Mouse (Mus musculus) neural tube, embryonic 12.5 days (tissue): Measurements from ENCODE around the gene Osbpl10. TPM values are rescaled to one million over a fixed set of nuclear protein-coding genes. Genes with fewer than 3 reads are reported as not detected.
"Not testable (repeated sequence)": the region's sequence is repeated elsewhere in the genome, so short reads cannot be mapped to it uniquely, and the experiment has no call there.

ENCODE experiments used
- ATAC-seq: fragments of 200-750 bp; cut with Nextera tagmentation; 2 replicates; pipeline ENCODE4 v1.8.0; 2017; ENCODE audit warnings: low read depth, mild to moderate bottlenecking, moderate TSS enrichment, moderate library complexity; ENCODE audit not compliant: low FRiP score
- H3K27ac ChIP-seq: fragments of 300-500 bp; sonication (generic); 2 replicates; pipeline ENCODE4 v1.5.1; 2016
- H3K27me3 ChIP-seq: fragments of 300-500 bp; sonication (generic); replicated peaks from 2 replicates; pipeline ENCODE4 v1.6.1; 2016; ENCODE audit warnings: mild to moderate bottlenecking
- H3K36me3 ChIP-seq: fragments of 300-500 bp; sonication (generic); 2 replicates; pipeline ENCODE4 v1.6.1; 2016; ENCODE audit warnings: mild to moderate bottlenecking
- H3K4me1 ChIP-seq: fragments of 300-500 bp; sonication (generic); 2 replicates; pipeline ENCODE4 v1.6.1; 2016
- H3K4me2 ChIP-seq: fragments of 300-500 bp; sonication (generic); replicated peaks from 2 replicates; pipeline ENCODE4 v1.6.1; 2016; ENCODE audit warnings: mild to moderate bottlenecking
- H3K4me3 ChIP-seq: fragments of 300-500 bp; sonication (generic); 2 replicates; pipeline ENCODE4 v1.5.1; 2016
- H3K9ac ChIP-seq: fragments of 300-500 bp; sonication (generic); 2 replicates; pipeline ENCODE4 v1.6.1; 2016; ENCODE audit warnings: mild to moderate bottlenecking
- H3K9me3 ChIP-seq: fragments of 300-500 bp; sonication (generic); 2 replicates; pipeline ENCODE4 v1.6.1; 2016; ENCODE audit warnings: mild to moderate bottlenecking
- WGBS: fragments of 180-500 bp; shearing (Covaris S2); methylation state at CpG from one replicate; pipeline ENCODE4 v1.1.7; 2016; 5-methylcytosine and 5-hydroxymethylcytosine counted together
- polyA plus RNA-seq: library from polyadenylated mRNA; unstranded; fragments of >200 nt; fragmentation: Nextera tagmentation; extraction: Ambion mirVana; gene quantifications from 2 replicates; pipeline ENCODE4 v1.2.1, GENCODE M21; 2016

Osbpl10 gene
- polyA plus RNA-seq, 1 experiment from 2014 or later, result 3.5 TPM

GRCm38 (mm10) chr9:115237943-115238342, 259.6 kb downstream of the Osbpl10 start:
- H3K9me3 ChIP-seq, result no peaks in the 10 kb centered on the region
- H3K36me3 ChIP-seq, result peaks cover 28% of the 10 kb centered on the region
- no peaks in the 10 kb centered on the region for H3K27me3 ChIP-seq
- H3K4me2 ChIP-seq, result no peak overlapping the region
- H3K4me1 ChIP-seq, result no peaks in the 10 kb centered on the region
- H3K9ac ChIP-seq, result no peak overlapping the region
- ATAC-seq, result no peak
- H3K4me3 ChIP-seq, result no peak overlapping the region
- H3K27ac ChIP-seq, result no peak overlapping the region

- Histone ChIP-seq H3K9ac (no peak overlapping the region), H3K36me3 (peaks cover 47% of the 10 kb centered on the region), H3K4me2 (no peak overlapping the region), H3K4me1 (no peaks in the 10 kb centered on the region), H3K27ac (no peak overlapping the region), H3K9me3 (no peaks in the 10 kb centered on the region), H3K4me3 (no peak overlapping the region), H3K27me3 (no peaks in the 10 kb centered on the region)
- no peak for ATAC-seq
- 92% methylated on average over 5 of the region's 5 CpGs for WGBS
Measured at GRCm38 (mm10) chr9:115239861-115240260, 261.5 kb downstream of the Osbpl10 start.

- Histone ChIP-seq H3K4me3 (no peak overlapping the region), H3K27ac (no peak overlapping the region), H3K9ac (no peak overlapping the region), H3K27me3 (no peaks in the 10 kb centered on the region), H3K36me3 (peaks cover 74% of the 10 kb centered on the region), H3K4me1 (no peaks in the 10 kb centered on the region), H3K9me3 (no peaks in the 10 kb centered on the region), H3K4me2 (no peak overlapping the region)
- no peak for ATAC-seq
- WGBS, result 90% methylated on average over 6 of the region's 6 CpGs
Measured at GRCm38 (mm10) chr9:115243630-115244029, 265.3 kb downstream of the Osbpl10 start.

GRCm38 (mm10) chr9:115245092-115245491, 266.7 kb downstream of the Osbpl10 start:
- Histone ChIP-seq H3K9ac (no peak overlapping the region), H3K36me3 (peaks cover 86% of the 10 kb centered on the region)

GRCm38 (mm10) chr9:115249145-115249544, 270.8 kb downstream of the Osbpl10 start:
- no peak overlapping the region for H3K4me3 ChIP-seq
- no peaks in the 10 kb centered on the region for H3K9me3 ChIP-seq
- no peak for ATAC-seq
- no peaks in the 10 kb centered on the region for H3K4me1 ChIP-seq
- H3K36me3 ChIP-seq, result peaks cover 71% of the 10 kb centered on the region
- H3K27me3 ChIP-seq, result no peaks in the 10 kb centered on the region
- 89% methylated on average over 5 of the region's 5 CpGs for WGBS
- H3K27ac ChIP-seq, result no peak overlapping the region
- no peak overlapping the region for H3K4me2 ChIP-seq
- no peak overlapping the region for H3K9ac ChIP-seq

More at GRCm38 (mm10) chr9:115245092-115245491, 266.7 kb downstream of the Osbpl10 start:
- Histone ChIP-seq H3K4me1 (no peaks in the 10 kb centered on the region), H3K27ac (no peak overlapping the region), H3K27me3 (no peaks in the 10 kb centered on the region), H3K4me3 (no peak overlapping the region), H3K9me3 (no peaks in the 10 kb centered on the region), H3K4me2 (no peak overlapping the region)
- no peak for ATAC-seq
- WGBS, result 94% methylated on average over 6 of the region's 6 CpGs

- H3K27ac ChIP-seq, result no peak overlapping the region
- no peak overlapping the region for H3K9ac ChIP-seq
- ATAC-seq, result no peak
- no peak overlapping the region for H3K4me3 ChIP-seq
- no peak overlapping the region for H3K4me2 ChIP-seq
- no peaks in the 10 kb centered on the region for H3K27me3 ChIP-seq
- peaks cover 38% of the 10 kb centered on the region for H3K36me3 ChIP-seq
- H3K9me3 ChIP-seq, result no peaks in the 10 kb centered on the region
- WGBS, result 88% methylated on average over 6 of the region's 6 CpGs
- no peaks in the 10 kb centered on the region for H3K4me1 ChIP-seq
Measured at GRCm38 (mm10) chr9:115257733-115258286, 279.4 kb downstream of the Osbpl10 start.

- no peaks in the 10 kb centered on the region for H3K4me1 ChIP-seq
- H3K27ac ChIP-seq, result no peak overlapping the region
- ATAC-seq, result no peak
- H3K36me3 ChIP-seq, result peaks cover 31% of the 10 kb centered on the region
- WGBS, result 93% methylated on average over 4 of the region's 4 CpGs
- no peak overlapping the region for H3K9ac ChIP-seq
- no peaks in the 10 kb centered on the region for H3K9me3 ChIP-seq
- no peak overlapping the region for H3K4me3 ChIP-seq
- H3K27me3 ChIP-seq, result no peaks in the 10 kb centered on the region
- H3K4me2 ChIP-seq, result no peak overlapping the region
Measured at GRCm38 (mm10) chr9:115259866-115260265, 281.5 kb downstream of the Osbpl10 start.

GRCm38 (mm10) chr9:115260464-115260863, 282.1 kb downstream of the Osbpl10 start:
- Histone ChIP-seq H3K27ac (no peak overlapping the region), H3K9me3 (no peaks in the 10 kb centered on the region), H3K4me1 (no peaks in the 10 kb centered on the region), H3K36me3 (peaks cover 25% of the 10 kb centered on the region; the same call in 1 of the 2 replicates), H3K4me2 (no peak overlapping the region), H3K9ac (no peak overlapping the region), H3K27me3 (no peaks in the 10 kb centered on the region), H3K4me3 (no peak overlapping the region)
- no peak for ATAC-seq
- WGBS, result 91% methylated on average over 7 of the region's 7 CpGs

GRCm38 (mm10) chr9:115261456-115261855, 283.1 kb downstream of the Osbpl10 start:
- Histone ChIP-seq H3K4me2 (no peak overlapping the region), H3K27ac (no peak overlapping the region), H3K4me3 (no peak overlapping the region), H3K9me3 (no peaks in the 10 kb centered on the region), H3K36me3 (peaks cover 23% of the 10 kb centered on the region; the same call in 1 of the 2 replicates), H3K9ac (no peak overlapping the region), H3K27me3 (no peaks in the 10 kb centered on the region), H3K4me1 (no peaks in the 10 kb centered on the region)
- no peak for ATAC-seq
- 76% methylated on average over 8 of the region's 8 CpGs for WGBS

GRCm38 (mm10) chr9:115261896-115262295, 283.5 kb downstream of the Osbpl10 start:
- Histone ChIP-seq H3K27me3 (no peaks in the 10 kb centered on the region), H3K4me2 (no peak overlapping the region), H3K27ac (no peak overlapping the region), H3K4me3 (no peak overlapping the region), H3K9ac (no peak overlapping the region), H3K36me3 (peaks cover 18% of the 10 kb centered on the region; the same call in 1 of the 2 replicates), H3K9me3 (no peaks in the 10 kb centered on the region), H3K4me1 (no peaks in the 10 kb centered on the region)
- no peak for ATAC-seq
- WGBS, result 80% methylated on average over 5 of the region's 5 CpGs

GRCm38 (mm10) chr9:115271556-115271955, 293.2 kb downstream of the Osbpl10 start:
- Histone ChIP-seq H3K4me2 (no peak overlapping the region), H3K27ac (no peak overlapping the region), H3K4me1 (no peaks in the 10 kb centered on the region), H3K27me3 (no peaks in the 10 kb centered on the region), H3K4me3 (no peak overlapping the region), H3K36me3 (peaks cover 27% of the 10 kb centered on the region), H3K9ac (no peak overlapping the region), H3K9me3 (no peaks in the 10 kb centered on the region)
- no peak for ATAC-seq
- WGBS, result 91% methylated on average over 3 of the region's 3 CpGs

- not testable (repeated sequence) for H3K27ac ChIP-seq, ATAC-seq, H3K4me1 ChIP-seq, H3K4me2 ChIP-seq, H3K9me3 ChIP-seq, H3K4me3 ChIP-seq, H3K9ac ChIP-seq, H3K27me3 ChIP-seq
- 97% methylated on average over 5 of the region's 5 CpGs for WGBS
- H3K36me3 ChIP-seq, result peaks cover 31% of the 10 kb centered on the region
Measured at GRCm38 (mm10) chr9:115272451-115272850, 294.1 kb downstream of the Osbpl10 start.

- Histone ChIP-seq H3K4me2 (no peak overlapping the region), H3K9me3 (no peaks in the 10 kb centered on the region), H3K4me1 (no peaks in the 10 kb centered on the region), H3K4me3 (no peak overlapping the region), H3K27ac (no peak overlapping the region), H3K9ac (no peak overlapping the region), H3K27me3 (no peaks in the 10 kb centered on the region), H3K36me3 (peaks cover 31% of the 10 kb centered on the region)
- WGBS, result 91% methylated on average over 7 of the region's 7 CpGs
- ATAC-seq, result no peak
Measured at GRCm38 (mm10) chr9:115273095-115273649, 294.8 kb downstream of the Osbpl10 start.
